Mouse (Mus musculus): Measurements from ENCODE around the gene Gnai1.

The Gnai1 gene

DNA sequence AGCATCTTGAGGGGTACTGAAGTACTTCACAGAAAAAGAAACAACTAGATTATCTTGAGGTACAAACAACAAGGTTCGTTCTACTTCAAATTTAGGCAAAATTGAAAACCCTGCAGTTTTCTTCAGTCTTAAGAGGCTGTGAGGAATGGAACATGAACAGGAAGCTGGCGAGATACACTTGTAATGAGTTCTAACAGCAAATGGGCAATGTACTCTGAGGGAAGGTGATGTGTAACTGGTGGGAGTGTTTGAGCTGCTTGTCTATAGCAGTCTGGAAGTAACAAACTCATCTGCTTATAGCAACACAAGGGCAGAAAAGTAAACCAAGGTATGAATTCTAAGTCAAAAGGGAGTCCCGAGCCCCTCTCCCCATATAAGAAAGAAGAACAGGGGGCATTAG, 78.1 kb downstream of the Gnai1 start:
- DNase-seq: no peak

DNA sequence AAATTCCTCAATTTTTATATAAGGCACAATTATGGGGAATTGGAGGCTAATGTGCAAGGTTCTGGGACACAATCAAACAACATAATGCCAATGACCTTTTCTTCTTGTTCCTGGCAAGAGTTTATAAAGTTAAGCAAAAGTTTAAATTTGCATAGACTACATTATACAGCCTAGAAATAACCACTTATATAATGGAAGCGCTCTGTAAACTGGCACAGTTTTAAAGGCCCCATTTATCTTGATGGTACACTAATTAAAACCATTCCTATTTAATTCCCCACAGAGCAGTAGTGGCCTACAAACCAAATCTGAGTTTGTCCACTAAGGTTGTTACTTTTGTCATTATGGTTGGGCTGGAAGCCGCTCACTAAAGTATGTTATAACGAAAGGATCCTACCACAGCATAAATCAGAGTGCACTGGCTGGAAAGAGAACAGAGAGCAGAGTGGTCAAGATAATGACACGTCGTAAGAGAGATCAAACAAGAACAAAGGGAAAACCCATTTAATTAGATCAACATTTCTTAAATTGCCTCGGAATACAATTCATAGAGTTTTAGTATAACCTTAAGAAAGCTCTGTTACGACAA, 85.7 kb downstream of the Gnai1 start:
- no peak for DNase-seq

- no peak for DNase-seq
Measured at GRCm38 (mm10) chr5:18273291-18274284, 86.6 kb downstream of the Gnai1 start.

DNA sequence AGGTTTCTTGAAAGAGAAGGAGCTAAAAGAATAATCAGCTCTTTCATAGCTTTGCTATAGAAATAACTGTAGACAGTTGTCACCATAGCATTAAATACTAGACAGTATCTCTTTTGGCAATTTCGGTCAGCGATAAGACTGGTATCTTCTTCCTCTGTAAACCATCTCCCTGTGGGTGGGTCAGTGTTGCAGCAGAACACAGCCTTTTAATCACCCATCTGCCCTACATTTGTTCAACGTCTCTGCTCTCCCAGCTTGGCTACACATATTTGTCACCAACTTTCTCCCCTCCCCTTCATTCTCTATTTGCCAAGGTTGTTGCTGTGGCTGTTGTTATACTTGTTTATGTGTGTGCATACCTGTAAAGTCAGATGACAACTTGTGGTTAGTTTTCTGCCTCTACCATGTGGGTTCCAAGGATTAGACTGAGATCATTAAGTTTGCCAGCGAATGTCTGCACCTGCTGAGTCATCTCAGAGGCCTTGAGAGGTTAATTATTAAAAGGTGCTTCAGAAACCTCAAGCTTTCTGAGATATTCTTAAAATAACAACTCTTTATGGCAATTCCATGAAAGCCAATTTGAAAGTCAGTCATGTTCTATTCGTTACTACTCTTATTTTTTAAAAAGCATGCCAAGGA, 109.7 kb downstream of the Gnai1 start:
- no peak for DNase-seq

DNA sequence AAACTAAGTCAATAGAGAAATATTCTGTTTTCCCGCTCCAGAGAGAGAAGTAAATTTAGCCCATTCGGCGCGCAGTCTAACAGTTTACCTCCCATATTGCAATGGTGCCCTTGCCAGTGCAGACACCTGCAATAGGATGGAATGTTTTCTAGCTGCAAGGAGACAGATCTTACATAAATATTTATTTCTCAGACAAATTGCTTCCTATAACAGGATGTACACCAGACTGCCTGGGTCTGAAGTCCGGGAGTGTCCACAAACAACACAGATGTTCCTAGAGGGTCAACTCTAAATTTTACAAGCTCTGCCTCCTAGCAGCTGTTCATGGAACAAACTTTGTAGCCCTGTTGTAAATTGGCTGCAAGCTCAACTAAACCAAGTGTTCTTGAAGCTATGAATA, 111.0 kb downstream of the Gnai1 start:
- no peak for DNase-seq

DNA sequence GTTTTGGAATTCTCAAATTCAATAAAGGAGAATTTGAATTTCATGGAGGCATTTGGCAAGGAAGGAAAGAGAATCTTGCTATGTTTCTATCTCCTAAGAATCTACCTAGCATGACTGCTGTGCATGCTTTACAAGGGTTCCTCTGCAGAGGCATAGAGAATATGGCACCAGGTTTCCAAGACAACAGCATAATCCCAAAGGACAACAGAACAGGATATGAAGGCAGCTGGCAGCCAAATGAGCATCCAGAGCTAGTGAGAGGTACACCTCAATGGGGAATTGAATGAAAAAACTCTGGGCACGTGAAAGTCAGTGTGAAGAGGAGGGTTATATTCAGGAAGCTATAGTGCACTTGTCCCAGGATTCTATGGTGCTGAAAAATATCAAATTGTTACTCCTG, 130.8 kb downstream of the Gnai1 start:
- DNase-seq: no peak

DNA sequence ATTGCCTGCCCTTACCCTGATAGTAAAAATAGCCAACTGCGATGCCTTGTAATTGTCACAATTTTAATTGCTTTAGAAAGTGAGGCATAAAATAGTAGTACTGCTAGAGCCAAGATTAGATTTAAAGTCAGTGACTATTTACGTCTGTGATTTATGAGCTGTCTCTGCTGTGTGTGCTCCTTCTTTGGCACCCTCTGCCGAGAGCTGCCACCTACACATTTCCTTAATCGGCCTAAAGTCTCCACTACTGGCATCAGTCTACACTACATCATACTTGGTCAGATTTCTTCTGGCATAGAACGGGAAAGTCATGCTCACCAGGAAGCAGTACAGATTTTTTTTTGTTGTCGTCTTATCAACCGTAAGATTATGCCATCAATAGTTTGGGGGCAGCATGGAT, 131.3 kb downstream of the Gnai1 start:
- DNase-seq: no peak

- DNase-seq: peak; percentile 69
Measured at GRCm38 (mm10) chr5:18220873-18221272, 139.3 kb downstream of the Gnai1 start.

DNA sequence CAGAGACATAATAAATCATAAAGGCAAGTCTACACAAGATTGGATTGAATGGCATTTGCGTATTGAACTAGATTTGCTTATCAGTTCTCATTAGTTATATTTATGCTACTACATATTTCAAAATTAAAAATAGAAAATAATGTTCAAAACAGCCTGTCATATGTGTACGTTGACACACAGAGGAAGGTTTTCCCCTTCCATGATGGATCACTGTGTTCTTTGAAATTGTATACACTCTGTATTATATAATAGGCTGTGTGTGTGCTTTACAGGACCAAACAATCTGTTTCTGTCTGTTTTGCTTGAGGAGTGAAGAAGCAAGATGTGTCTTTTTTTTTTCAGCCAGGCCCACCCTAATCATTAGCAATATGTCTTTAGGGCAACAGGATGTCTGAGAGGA, 141.9 kb downstream of the Gnai1 start:
- DNase-seq: no peak

DNA sequence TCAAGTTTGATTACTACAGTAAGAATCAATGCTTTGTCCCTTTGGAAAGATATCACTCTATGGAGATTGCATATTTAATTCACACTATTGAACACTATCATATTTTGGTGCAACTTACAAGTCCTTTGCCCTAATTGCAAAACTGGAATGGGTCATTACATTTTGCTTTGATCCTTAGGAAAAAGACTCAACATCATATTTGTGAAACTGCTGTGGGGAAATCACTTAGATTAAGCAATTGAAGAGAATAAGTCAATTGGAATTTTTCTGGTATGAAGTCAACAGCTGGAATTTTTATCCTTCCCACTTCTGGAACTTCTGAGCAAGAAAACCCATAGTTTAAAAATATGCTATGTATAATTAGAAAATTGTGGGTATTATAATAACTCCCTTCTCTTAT, 142.3 kb downstream of the Gnai1 start:
- DNase-seq: no peak

All from cerebellum, adult 11-12 months (tissue).